Mouse (Mus musculus): ENCODE results near the gene Cdk5r1. TPM values are rescaled to one million over a fixed set of nuclear protein-coding genes. Genes with fewer than 3 reads are reported as not detected.

Gene Cdk5r1
- polyA plus RNA-seq, 1 experiment from 2014 or later, result 1.5 TPM

DNA sequence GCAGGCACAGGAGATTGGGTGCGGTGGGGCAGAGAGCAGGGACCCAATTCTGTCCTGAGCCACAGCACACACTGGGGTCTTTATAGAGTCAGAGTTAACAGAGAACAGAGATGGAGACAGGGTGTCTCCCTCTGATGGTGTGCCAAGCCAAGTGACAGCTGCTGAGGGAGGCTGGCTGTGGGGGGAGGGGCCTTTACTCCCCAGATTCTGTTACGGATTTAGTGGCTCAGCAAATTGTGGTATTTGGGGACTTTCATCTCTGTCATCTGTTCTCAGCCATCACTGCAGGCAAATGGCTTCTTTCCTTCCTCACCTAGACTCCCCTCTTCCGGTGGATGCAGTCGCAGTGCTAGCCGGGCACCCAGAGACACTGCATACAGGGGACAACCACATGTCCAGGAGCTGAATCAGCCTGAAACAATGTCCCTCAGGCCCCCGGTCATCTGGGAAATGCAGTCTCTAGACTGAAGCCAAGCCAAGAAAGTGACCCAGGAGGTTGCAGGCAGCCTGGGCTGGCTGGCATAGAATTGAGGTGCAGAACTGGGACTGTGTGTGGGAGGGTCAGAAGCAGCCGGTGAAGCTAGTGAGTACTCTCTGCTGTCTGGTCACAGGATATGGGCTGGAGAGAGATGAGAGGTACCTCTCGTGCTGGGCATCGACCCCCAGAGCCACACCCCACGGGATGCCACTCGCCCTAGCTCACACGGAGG lies 12.5 kb downstream of the Cdk5r1 start:
- in situ Hi-C loops (cut with MboI; ENCODE audit: low pct_unique_long_range_greater_than_20kb), result no loop called here
- no peaks in the 10 kb centered on the region for H3K27me3 ChIP-seq
- no peak for DNase-seq (ENCODE audit: low read depth, low spot score)
- ChIA-PET CTCF (no interaction called here), POLR2A (no interaction called here)
- no peak for ATAC-seq
- TF ChIP-seq CTCF (IDR thresholded peaks at IDR 0.05), result no peak

DNA sequence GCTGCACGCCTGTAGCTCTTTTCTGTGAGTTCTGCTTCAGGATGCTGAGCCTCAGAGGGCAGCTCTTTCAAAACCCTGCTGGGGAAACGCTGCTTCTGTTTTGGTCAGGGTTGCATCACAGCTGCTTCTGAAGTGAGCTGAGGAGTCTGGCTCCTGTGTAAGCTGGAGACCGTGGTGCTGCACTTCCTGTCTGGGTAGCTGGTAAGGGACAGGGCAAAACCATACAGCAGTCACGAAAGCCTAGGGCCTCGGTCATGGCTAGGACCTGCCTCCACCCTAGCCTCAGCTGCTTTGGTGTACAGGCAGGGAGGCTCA lies 13.0 kb downstream of the Cdk5r1 start:
- in situ Hi-C loops (cut with MboI; ENCODE audit: low pct_unique_long_range_greater_than_20kb), result no loop called here
- ATAC-seq (peak; percentile 31), DNase-seq (ENCODE audit: low read depth, low spot score) (no peak)
- no peaks in the 10 kb centered on the region for H3K27me3 ChIP-seq
- TF ChIP-seq CTCF (IDR thresholded peaks at IDR 0.05), result no peak
- ChIA-PET CTCF (no interaction called here), POLR2A (no interaction called here)

DNA sequence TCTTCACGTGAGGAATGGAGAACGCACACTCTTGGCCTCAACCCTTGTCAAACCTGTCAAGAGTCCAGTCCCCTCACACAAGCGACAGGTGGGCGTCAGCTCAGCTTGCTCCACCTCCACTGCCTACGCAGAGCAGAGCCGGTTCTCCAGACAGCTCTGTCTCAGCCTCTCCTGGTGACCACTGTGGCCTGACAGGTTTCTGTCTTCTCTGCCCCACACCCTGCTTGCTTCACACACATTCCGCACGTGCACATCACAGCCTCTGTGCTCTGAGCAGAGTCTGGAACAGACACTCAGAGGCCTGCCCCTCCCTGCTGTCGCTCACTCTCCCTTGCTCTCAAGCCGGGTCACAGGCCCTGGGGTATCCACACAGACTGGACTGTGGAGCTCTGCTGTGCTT lies 14.0 kb downstream of the Cdk5r1 start:
- TF ChIP-seq CTCF (IDR thresholded peaks at IDR 0.05), result no peak
- ChIA-PET POLR2A (no interaction called here), CTCF (no interaction called here)
- ATAC-seq (peak; percentile 37), DNase-seq (ENCODE audit: low read depth, low spot score) (no peak)
- no peaks in the 10 kb centered on the region for H3K27me3 ChIP-seq
- in situ Hi-C loops (cut with MboI; ENCODE audit: low pct_unique_long_range_greater_than_20kb), result no loop called here

DNA sequence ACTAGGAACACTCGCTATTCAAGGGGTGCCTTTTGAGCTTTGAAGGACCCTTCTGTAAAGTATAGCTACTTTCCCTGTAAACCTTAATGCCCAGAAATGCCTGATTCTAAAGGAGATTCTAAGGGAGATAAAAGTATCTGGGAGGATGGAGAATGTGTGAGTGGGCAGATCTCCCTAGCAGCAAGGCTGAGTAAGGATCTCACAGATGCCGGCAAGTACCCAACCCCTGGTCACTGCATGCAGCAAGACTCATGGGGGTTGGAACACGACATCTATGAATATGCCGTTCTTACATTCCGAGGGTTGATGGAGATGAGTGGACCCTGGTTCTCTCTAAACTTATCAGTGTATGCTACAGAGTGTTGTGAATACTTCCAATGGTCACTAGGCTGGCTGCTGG lies 16.4 kb downstream of the Cdk5r1 start:
- in situ Hi-C loops (cut with MboI; ENCODE audit: low pct_unique_long_range_greater_than_20kb), result no loop called here
- ATAC-seq (no peak), DNase-seq (ENCODE audit: low read depth, low spot score) (no peak)
- ChIA-PET POLR2A (no interaction called here), CTCF (no interaction called here)
- H3K27me3 ChIP-seq, result no peaks in the 10 kb centered on the region
- no peak for TF ChIP-seq CTCF (IDR thresholded peaks at IDR 0.05)

DNA sequence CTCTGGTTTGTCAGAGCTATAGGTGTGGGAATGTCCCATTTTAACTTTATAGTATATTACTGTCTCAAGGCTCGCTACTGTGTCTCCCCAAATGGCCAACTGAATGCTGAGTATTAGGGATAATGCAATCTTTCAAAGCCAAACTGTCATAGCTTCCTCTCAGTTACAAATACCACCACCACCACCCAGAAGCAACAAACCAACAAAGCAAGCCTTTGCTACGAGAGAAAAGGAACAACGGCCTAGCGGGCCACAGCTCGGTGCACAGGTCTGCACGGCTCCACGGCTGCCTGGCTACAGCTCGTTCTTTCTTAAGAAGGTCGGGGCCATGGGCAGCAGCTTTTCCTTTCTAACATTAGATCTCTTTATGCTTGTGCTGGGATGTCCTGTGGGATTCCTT lies 18.0 kb downstream of the Cdk5r1 start:
- TF ChIP-seq CTCF (IDR thresholded peaks at IDR 0.05), result no peak
- in situ Hi-C loops (cut with MboI; ENCODE audit: low pct_unique_long_range_greater_than_20kb), result no loop called here
- ChIA-PET CTCF (interaction anchor here (1.0 kb wide), 1 partner anchor 17 kb away, joined by 3 read pairs; no protein-coding TSS in a partner anchor), POLR2A (no interaction called here)
- DNase-seq (ENCODE audit: low read depth, low spot score) (no peak), ATAC-seq (no peak)
- no peaks in the 10 kb centered on the region for H3K27me3 ChIP-seq

DNA sequence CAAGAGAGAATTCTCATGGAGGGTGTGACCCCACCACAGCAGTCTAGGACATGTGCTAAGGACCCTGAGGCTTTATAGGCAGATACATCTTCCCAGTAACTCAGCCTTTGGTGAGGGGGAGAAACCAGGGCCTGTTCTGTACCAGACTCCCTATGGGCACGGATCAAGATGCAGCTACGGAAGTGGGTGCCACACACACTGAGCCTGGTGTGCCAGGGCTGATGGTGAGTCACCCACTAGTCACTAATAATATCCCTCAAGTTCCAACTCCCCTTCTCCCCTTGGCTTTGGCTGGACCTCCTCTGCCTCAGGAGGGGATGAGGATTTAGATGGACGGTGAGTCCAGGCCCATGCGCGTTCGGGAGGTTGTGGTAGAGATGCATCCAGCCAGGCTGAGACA lies 19.1 kb downstream of the Cdk5r1 start:
- CTCF ChIA-PET, result no interaction called here
- POLR2A ChIA-PET, result no interaction called here
- DNase-seq (ENCODE audit: low read depth, low spot score) (no peak), ATAC-seq (no peak)
- H3K27me3 ChIP-seq, result no peaks in the 10 kb centered on the region
- in situ Hi-C loops (cut with MboI; ENCODE audit: low pct_unique_long_range_greater_than_20kb), result no loop called here
- no peak for TF ChIP-seq CTCF (IDR thresholded peaks at IDR 0.05)

DNA sequence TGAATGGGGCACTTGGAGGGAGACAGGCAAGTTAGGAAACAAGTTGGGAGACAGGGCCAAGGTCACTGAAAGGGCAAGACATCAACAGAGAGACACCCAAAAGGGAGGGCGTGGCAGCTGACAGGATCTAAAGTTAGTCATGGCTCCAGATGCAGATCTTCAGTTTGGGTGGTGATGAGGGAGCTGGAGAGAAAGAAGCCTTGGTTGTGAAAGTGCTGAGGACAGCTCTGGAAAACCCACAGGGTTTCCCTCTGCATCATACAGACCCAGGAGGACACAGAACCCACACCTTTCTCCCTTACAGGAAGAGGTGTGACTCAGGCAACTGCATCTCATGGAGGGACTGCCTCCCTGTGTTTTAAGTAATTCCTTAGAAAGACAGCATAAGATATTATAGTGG lies 19.8 kb downstream of the Cdk5r1 start:
- POLR2A ChIA-PET, result interaction anchor here (0.6 kb wide), 1 partner anchor 185 kb away, joined by 6 read pairs; no protein-coding TSS in a partner anchor
- no peak for ATAC-seq
- no peak for TF ChIP-seq CTCF (IDR thresholded peaks at IDR 0.05)
- no peaks in the 10 kb centered on the region for H3K27me3 ChIP-seq
- in situ Hi-C loops (cut with MboI; ENCODE audit: low pct_unique_long_range_greater_than_20kb), result no loop called here
- no peak for DNase-seq (ENCODE audit: low read depth, low spot score)
- CTCF ChIA-PET, result no interaction called here

DNA sequence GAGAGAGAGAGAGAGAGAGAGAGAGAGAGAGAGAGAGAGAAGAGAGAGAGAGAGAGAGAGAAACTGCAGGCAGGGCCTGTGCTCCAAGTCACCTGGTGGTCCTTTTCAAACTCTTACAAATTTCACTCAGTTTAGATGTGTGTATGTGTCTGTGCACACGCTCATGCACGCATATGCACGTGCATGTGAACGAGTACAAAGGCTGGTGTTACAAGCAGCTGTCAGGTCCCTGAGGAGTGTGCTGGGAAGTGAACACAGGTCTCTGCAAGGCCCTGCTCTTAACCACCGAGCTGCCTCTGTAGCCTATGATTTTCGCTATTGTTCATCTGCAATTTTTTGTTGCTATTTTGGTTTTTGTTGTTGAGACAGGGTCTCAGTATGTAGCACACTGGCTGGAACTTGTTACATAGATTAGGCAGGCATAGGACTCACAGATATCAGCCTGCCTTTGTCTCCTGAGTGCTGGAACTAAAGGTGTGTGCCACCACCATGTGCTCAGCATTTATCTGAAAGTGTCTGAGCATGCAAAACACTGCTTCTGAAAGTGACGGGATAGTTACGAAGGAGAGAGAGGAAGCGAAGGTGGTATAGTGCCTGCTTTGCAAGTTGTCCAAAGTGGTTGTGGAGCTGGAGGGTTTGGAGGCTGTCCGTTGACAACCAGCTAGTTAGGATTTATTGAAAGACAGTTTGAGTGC lies 20.5 kb downstream of the Cdk5r1 start:
- in situ Hi-C loops (cut with MboI; ENCODE audit: low pct_unique_long_range_greater_than_20kb), result no loop called here
- no peak for TF ChIP-seq CTCF (IDR thresholded peaks at IDR 0.05)
- ATAC-seq (no peak), DNase-seq (ENCODE audit: low read depth, low spot score) (no peak)
- ChIA-PET CTCF (interaction anchor here (0.9 kb wide), 1 partner anchor 31 kb away, joined by 3 read pairs; no protein-coding TSS in a partner anchor), POLR2A (interaction anchor here (0.6 to 1.0 kb wide), 2 partner anchors 31 to 186 kb away, joined by 6 to 12 read pairs; no protein-coding TSS in a partner anchor)
- H3K27me3 ChIP-seq, result no peaks in the 10 kb centered on the region

DNA sequence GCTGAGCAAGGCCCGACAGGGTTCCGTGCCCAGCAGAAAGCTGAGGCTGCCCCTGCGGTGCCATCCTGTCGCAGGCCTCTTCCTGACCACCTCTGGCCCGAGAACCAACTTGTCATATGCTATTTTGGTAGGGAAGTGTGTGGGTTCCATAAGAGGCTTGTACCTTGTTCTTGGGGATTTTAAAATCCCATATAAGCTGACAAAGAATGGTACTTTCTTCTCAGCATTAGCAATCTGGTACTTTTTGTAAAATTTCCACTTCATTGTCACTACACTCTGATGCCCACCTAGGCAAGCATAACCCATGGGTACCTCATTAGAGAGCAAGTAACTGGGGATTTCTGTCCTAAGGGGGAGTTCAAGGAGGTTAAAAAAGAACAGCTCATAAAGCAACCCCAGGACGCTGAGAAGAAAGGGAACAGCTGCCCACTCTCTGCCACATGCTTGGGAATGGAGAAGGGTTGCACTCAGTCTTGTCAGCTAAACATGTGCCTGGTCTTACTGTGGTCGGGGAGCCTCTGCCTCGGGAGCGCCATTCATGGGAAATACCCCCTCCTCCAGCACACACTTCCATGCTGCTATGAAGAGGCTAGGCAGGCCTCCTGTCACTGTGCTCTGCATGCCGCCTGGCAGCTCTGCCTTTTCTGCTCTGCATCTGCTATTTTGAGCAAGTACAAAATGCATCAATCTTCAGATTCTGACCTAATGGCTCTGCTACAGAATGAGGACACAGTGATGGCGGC lies 21.7 kb downstream of the Cdk5r1 start:
- ATAC-seq (no peak), DNase-seq (ENCODE audit: low read depth, low spot score) (no peak)
- in situ Hi-C loops (cut with MboI; ENCODE audit: low pct_unique_long_range_greater_than_20kb), result no loop called here
- CTCF ChIA-PET, result no interaction called here
- TF ChIP-seq CTCF (IDR thresholded peaks at IDR 0.05), result no peak
- no peaks in the 10 kb centered on the region for H3K27me3 ChIP-seq
- POLR2A ChIA-PET, result interaction anchor here (0.6 kb wide), 1 partner anchor 31 kb away, joined by 3 read pairs; no protein-coding TSS in a partner anchor

DNA sequence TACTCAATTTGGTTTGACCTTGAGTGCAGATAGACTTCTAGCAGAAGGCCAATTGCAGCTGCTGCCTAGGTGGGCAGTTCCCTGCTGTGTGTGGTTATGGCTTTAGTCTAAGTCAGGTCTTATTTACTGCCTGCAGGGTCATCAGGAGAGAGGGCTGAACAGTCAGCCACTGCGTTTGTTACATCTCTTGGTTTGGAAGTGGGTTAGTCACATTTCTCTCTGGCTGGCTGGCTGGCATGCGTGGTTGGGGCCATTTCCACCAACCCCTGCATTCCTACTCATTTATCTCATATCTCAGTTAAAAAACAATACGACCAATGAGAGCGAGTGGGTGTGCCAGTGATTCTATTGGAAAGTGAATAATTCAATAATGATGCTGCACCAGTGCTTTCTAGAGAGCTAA lies 22.7 kb downstream of the Cdk5r1 start:
- no peak for TF ChIP-seq CTCF (IDR thresholded peaks at IDR 0.05)
- no peaks in the 10 kb centered on the region for H3K27me3 ChIP-seq
- DNase-seq (ENCODE audit: low read depth, low spot score) (no peak), ATAC-seq (peak; percentile 80)
- ChIA-PET POLR2A (no interaction called here), CTCF (no interaction called here)
- in situ Hi-C loops (cut with MboI; ENCODE audit: low pct_unique_long_range_greater_than_20kb), result no loop called here

DNA sequence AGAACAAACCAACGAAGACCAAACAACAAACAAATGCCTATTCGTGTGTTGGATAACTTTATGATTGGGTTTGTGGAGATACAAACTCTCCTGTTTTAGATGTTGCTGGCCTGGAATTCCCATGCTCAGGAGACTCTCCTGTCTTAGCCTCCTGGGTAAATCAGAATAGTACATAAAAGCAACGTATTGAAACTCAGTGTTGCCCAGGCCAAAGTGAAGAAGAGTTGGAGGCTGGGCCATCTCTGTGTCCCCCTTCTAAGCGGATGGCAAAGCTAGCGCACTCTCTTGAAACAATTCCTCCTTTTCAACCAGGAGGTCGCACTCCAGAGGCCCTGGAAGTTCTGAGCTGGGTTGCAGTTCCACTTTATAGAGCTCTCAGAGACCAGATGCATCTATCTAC lies 26.5 kb downstream of the Cdk5r1 start:
- ATAC-seq (no peak), DNase-seq (ENCODE audit: low read depth, low spot score) (no peak)
- ChIA-PET CTCF (interaction anchor here (0.9 kb wide), 1 partner anchor 20 kb away, joined by 3 read pairs; no protein-coding TSS in a partner anchor), POLR2A (no interaction called here)
- in situ Hi-C loops (cut with MboI; ENCODE audit: low pct_unique_long_range_greater_than_20kb), result no loop called here
- no peak for TF ChIP-seq CTCF (IDR thresholded peaks at IDR 0.05)
- H3K27me3 ChIP-seq, result no peaks in the 10 kb centered on the region
